Mouse (Mus musculus): ENCODE data around the gene Slc2a5. TPM values are rescaled to one million over a fixed set of nuclear protein-coding genes. Genes with fewer than 3 reads are reported as not detected.

The Slc2a5 gene
- polyA plus RNA-seq, 1 experiment from 2014 or later = 1.0 TPM

GRCm38 (mm10) chr4:150126373-150126772 lies 7.3 kb downstream of the Slc2a5 start:
- H3K9me3 ChIP-seq = no peaks in the 10 kb centered on the region
- 84% methylated on average over 5 of the region's 5 CpGs for WGBS
- no peaks in the 10 kb centered on the region for H3K27me3 ChIP-seq
- no peak overlapping the region for H3K4me3 ChIP-seq
- H3K4me1 ChIP-seq = peaks cover 4% of the 10 kb centered on the region; the same call in 1 of the 2 replicates
- ATAC-seq (ENCODE audit: insufficient number of reproducible peaks, insufficient read depth, low FRiP score, low TSS enrichment) = no peak
- H3K9ac ChIP-seq = no peak overlapping the region
- H3K36me3 ChIP-seq = no peaks in the 10 kb centered on the region
- H3K27ac ChIP-seq = no peak overlapping the region
- no peak overlapping the region for H3K4me2 ChIP-seq (replicated peaks)

- Histone ChIP-seq H3K27ac (no peak overlapping the region), H3K4me3 (no peak overlapping the region), H3K4me2 (replicated peaks) (no peak overlapping the region), H3K9ac (no peak overlapping the region), H3K27me3 (no peaks in the 10 kb centered on the region), H3K9me3 (no peaks in the 10 kb centered on the region), H3K36me3 (no peaks in the 10 kb centered on the region), H3K4me1 (peaks cover 8% of the 10 kb centered on the region; the same call in 1 of the 2 replicates)
- no peak for ATAC-seq (ENCODE audit: insufficient number of reproducible peaks, insufficient read depth, low FRiP score, low TSS enrichment)
- WGBS = 91% methylated on average over 7 of the region's 7 CpGs
Observed at GRCm38 (mm10) chr4:150127894-150128293, 8.8 kb downstream of the Slc2a5 start.

- H3K9me3 ChIP-seq = no peaks in the 10 kb centered on the region
- H3K27ac ChIP-seq = no peak overlapping the region
- 40% methylated on average over 8 of the region's 8 CpGs for WGBS
- H3K4me1 ChIP-seq = peaks cover 11% of the 10 kb centered on the region; the same call in 1 of the 2 replicates
- no peaks in the 10 kb centered on the region for H3K27me3 ChIP-seq
- H3K4me3 ChIP-seq = no peak overlapping the region
- H3K9ac ChIP-seq = no peak overlapping the region
- H3K4me2 ChIP-seq (replicated peaks) = no peak overlapping the region
- no peaks in the 10 kb centered on the region for H3K36me3 ChIP-seq
- no peak for ATAC-seq (ENCODE audit: insufficient number of reproducible peaks, insufficient read depth, low FRiP score, low TSS enrichment)
Observed at GRCm38 (mm10) chr4:150128571-150128970, 9.5 kb downstream of the Slc2a5 start.

- Histone ChIP-seq H3K27ac (no peak overlapping the region), H3K4me1 (peaks cover 11% of the 10 kb centered on the region; the same call in 1 of the 2 replicates)
- WGBS = 36% methylated on average over 2 of the region's 2 CpGs
Observed at GRCm38 (mm10) chr4:150130661-150131060, 11.6 kb downstream of the Slc2a5 start.

GRCm38 (mm10) chr4:150132692-150133271 lies 13.7 kb downstream of the Slc2a5 start:
- peak overlapping the region; percentile 44 for H3K4me2 ChIP-seq (replicated peaks)
- WGBS = 30% methylated on average over 24 of the region's 24 CpGs
- H3K9me3 ChIP-seq = no peaks in the 10 kb centered on the region
- no peaks in the 10 kb centered on the region for H3K27me3 ChIP-seq
- H3K4me3 ChIP-seq = 0 out of 2 replicates have a peak overlapping the region, but pooled peaks have one; percentile 16
- no peak overlapping the region for H3K27ac ChIP-seq
- H3K36me3 ChIP-seq = no peaks in the 10 kb centered on the region
- peaks cover 11% of the 10 kb centered on the region for H3K4me1 ChIP-seq
- ATAC-seq (ENCODE audit: insufficient number of reproducible peaks, insufficient read depth, low FRiP score, low TSS enrichment) = no peak
- H3K9ac ChIP-seq = no peak overlapping the region

More at GRCm38 (mm10) chr4:150130661-150131060, 11.6 kb downstream of the Slc2a5 start:
- Histone ChIP-seq H3K36me3 (no peaks in the 10 kb centered on the region), H3K27me3 (no peaks in the 10 kb centered on the region), H3K4me2 (replicated peaks) (no peak overlapping the region), H3K9me3 (no peaks in the 10 kb centered on the region), H3K4me3 (no peak overlapping the region), H3K9ac (no peak overlapping the region)
- no peak for ATAC-seq (ENCODE audit: insufficient number of reproducible peaks, insufficient read depth, low FRiP score, low TSS enrichment)

- WGBS = 89% methylated on average over 7 of the region's 7 CpGs
- H3K4me1 ChIP-seq = peaks cover 13% of the 10 kb centered on the region
- no peaks in the 10 kb centered on the region for H3K36me3 ChIP-seq
- no peak overlapping the region for H3K27ac ChIP-seq
- no peak overlapping the region for H3K4me3 ChIP-seq
- H3K27me3 ChIP-seq = no peaks in the 10 kb centered on the region
- H3K4me2 ChIP-seq (replicated peaks) = no peak overlapping the region
- no peak for ATAC-seq (ENCODE audit: insufficient number of reproducible peaks, insufficient read depth, low FRiP score, low TSS enrichment)
- H3K9ac ChIP-seq = no peak overlapping the region
- H3K9me3 ChIP-seq = no peaks in the 10 kb centered on the region
Observed at GRCm38 (mm10) chr4:150135254-150135653, 16.2 kb downstream of the Slc2a5 start.

- H3K27me3 ChIP-seq = no peaks in the 10 kb centered on the region
Observed at GRCm38 (mm10) chr4:150136693-150137092, 17.6 kb downstream of the Slc2a5 start.

GRCm38 (mm10) chr4:150137368-150138083 lies 18.4 kb downstream of the Slc2a5 start:
- Histone ChIP-seq H3K4me1 (peaks cover 9% of the 10 kb centered on the region), H3K36me3 (no peaks in the 10 kb centered on the region), H3K4me2 (replicated peaks) (no peak overlapping the region), H3K27ac (no peak overlapping the region), H3K9ac (no peak overlapping the region), H3K9me3 (no peaks in the 10 kb centered on the region), H3K4me3 (no peak overlapping the region), H3K27me3 (no peaks in the 10 kb centered on the region)
- WGBS = 80% methylated on average over 7 of the region's 7 CpGs
- no peak for ATAC-seq (ENCODE audit: insufficient number of reproducible peaks, insufficient read depth, low FRiP score, low TSS enrichment)

More at GRCm38 (mm10) chr4:150136693-150137092, 17.6 kb downstream of the Slc2a5 start:
- Histone ChIP-seq H3K4me1 (peaks cover 9% of the 10 kb centered on the region), H3K9ac (no peak overlapping the region), H3K9me3 (no peaks in the 10 kb centered on the region), H3K4me3 (no peak overlapping the region), H3K36me3 (no peaks in the 10 kb centered on the region), H3K4me2 (replicated peaks) (no peak overlapping the region), H3K27ac (no peak overlapping the region)
- ATAC-seq (ENCODE audit: insufficient number of reproducible peaks, insufficient read depth, low FRiP score, low TSS enrichment) = 0 out of 2 replicates have a peak, but pooled peaks have one; percentile 1
- WGBS = 12% methylated on average over 10 of the region's 10 CpGs

GRCm38 (mm10) chr4:150138084-150138543 lies 19.0 kb downstream of the Slc2a5 start:
- H3K4me2 ChIP-seq (replicated peaks) = peak overlapping the region; percentile 24
- H3K4me1 ChIP-seq = peaks cover 4% of the 10 kb centered on the region
- 0 out of 2 replicates have a peak, but pooled peaks have one; percentile 57 for ATAC-seq (ENCODE audit: insufficient number of reproducible peaks, insufficient read depth, low FRiP score, low TSS enrichment)
- H3K27me3 ChIP-seq = no peaks in the 10 kb centered on the region
- H3K4me3 ChIP-seq = peak overlapping the region; percentile 16
- H3K9me3 ChIP-seq = no peaks in the 10 kb centered on the region
- no peak overlapping the region for H3K9ac ChIP-seq
- WGBS = 19% methylated on average over 9 of the region's 9 CpGs
- H3K27ac ChIP-seq = no peak overlapping the region
- H3K36me3 ChIP-seq = no peaks in the 10 kb centered on the region

GRCm38 (mm10) chr4:150139090-150139489 lies 20.0 kb downstream of the Slc2a5 start:
- Histone ChIP-seq H3K27ac (no peak overlapping the region), H3K4me1 (peaks cover 3% of the 10 kb centered on the region; the same call in 1 of the 2 replicates), H3K4me3 (no peak overlapping the region), H3K4me2 (replicated peaks) (no peak overlapping the region), H3K36me3 (no peaks in the 10 kb centered on the region; the same call in 1 of the 2 replicates), H3K27me3 (no peaks in the 10 kb centered on the region), H3K9ac (no peak overlapping the region), H3K9me3 (no peaks in the 10 kb centered on the region)
- 67% methylated on average over 13 of the region's 13 CpGs for WGBS
- no peak for ATAC-seq (ENCODE audit: insufficient number of reproducible peaks, insufficient read depth, low FRiP score, low TSS enrichment)

GRCm38 (mm10) chr4:150140346-150140745 lies 21.3 kb downstream of the Slc2a5 start:
- H3K27ac ChIP-seq = no peak overlapping the region
- H3K4me2 ChIP-seq (replicated peaks) = no peak overlapping the region
- H3K36me3 ChIP-seq = no peaks in the 10 kb centered on the region; the same call in 1 of the 2 replicates
- H3K9me3 ChIP-seq = no peaks in the 10 kb centered on the region
- no peak for ATAC-seq (ENCODE audit: insufficient number of reproducible peaks, insufficient read depth, low FRiP score, low TSS enrichment)
- no peaks in the 10 kb centered on the region for H3K27me3 ChIP-seq
- H3K9ac ChIP-seq = 0 out of 2 replicates have a peak overlapping the region, but pooled peaks have one; percentile 2
- WGBS = 79% methylated on average over 7 of the region's 7 CpGs
- H3K4me3 ChIP-seq = no peak overlapping the region
- H3K4me1 ChIP-seq = peaks cover 3% of the 10 kb centered on the region; the same call in 1 of the 2 replicates

Measured in embryonic facial prominence, embryonic 12.5 days (tissue).